Mouse (Mus musculus): ENCODE measurements around the gene Crygd. TPM values are rescaled to one million over a fixed set of nuclear protein-coding genes. Genes with fewer than 3 reads are reported as not detected.
"Not testable (repeated sequence)": the region's sequence is repeated elsewhere in the genome, so short reads cannot be mapped to it uniquely, and the experiment has no call there.

The Crygd gene
- total and polyA plus RNA-seq, 3 experiments: not detected

GRCm38 (mm10) chr1:65051696-65052095 is 11.6 kb downstream of the Crygd start:
- Histone ChIP-seq H3K4me2 (ENCODE audit: insufficient read depth, low read depth, poor library complexity, severe bottlenecking) (no peak overlapping the region), H3K36me3 (replicated peaks in 1 of 2; ENCODE audit: control insufficient read depth in 1 of 2, insufficient read depth in 1 of 2, low read length in 1 of 2) (no peaks in the 10 kb centered on the region), H3K4me3 (replicated peaks in 1 of 3; ENCODE audit: low read depth in 2 of 3, low read length in 2 of 3, poor library complexity in 1 of 3) (no peak overlapping the region), H3K9ac (ENCODE audit: insufficient read depth, low read depth) (no peak overlapping the region), H3K27me3 (replicated peaks) (no peaks in the 10 kb centered on the region), H3K9me3 (replicated peaks; ENCODE audit: low read length) (peaks cover 2% of the 10 kb centered on the region), H3K27ac (ENCODE audit: insufficient read depth, low read depth) (no peak overlapping the region), H3K4me1 (ENCODE audit: control insufficient read depth in 1 of 2, insufficient read depth in 2 of 2) (peaks cover 0 to 15% of the 10 kb centered on the region in 2 experiments; a peak in 3 of 4 replicates), H3K79me2 (replicated peaks; ENCODE audit: control insufficient read depth, extremely low read depth, insufficient read depth, poor library complexity, severe bottlenecking) (no peaks in the 10 kb centered on the region)
- in situ Hi-C loops (cut with MboI; ENCODE audit: low pct_ligation_motif_present, low pct_unique_long_range_greater_than_20kb, low sequenced_read_pairs) (no loop called here), dilution Hi-C loops (cut with MboI; ENCODE audit: extremely low pct_ligation_motif_present, extremely low pct_unique_long_range_greater_than_20kb, low sequenced_read_pairs) (no loop called here)
- TF ChIP-seq NRF1 (IDR thresholded peaks at IDR 0.05; ENCODE audit: low read depth, low read length) (no peak), E2F4 (IDR thresholded peaks at IDR 0.05; ENCODE audit: insufficient replicate concordance, low read depth, low read length) (no peak), USF2 (conservative IDR thresholded peaks at IDR 0.05; ENCODE audit: low read depth, low read length) (no peak), EP300 (IDR thresholded peaks at IDR 0.05; ENCODE audit: low read length) (no peak), MEF2A (IDR thresholded peaks at IDR 0.05; ENCODE audit: borderline replicate concordance, low read depth, low read length) (no peak), BHLHE40 (IDR thresholded peaks at IDR 0.05; ENCODE audit: low read depth, low read length) (no peak), CHD2 (IDR thresholded peaks at IDR 0.05; ENCODE audit: low read length) (no peak), TCF12 (IDR thresholded peaks at IDR 0.05; ENCODE audit: low read depth, low read length) (no peak), IRF4 (IDR thresholded peaks at IDR 0.05; ENCODE audit: low read depth, low read length) (no peak), GABPA (IDR thresholded peaks at IDR 0.05; ENCODE audit: insufficient replicate concordance, low read depth, low read length) (no peak), KAT2A (IDR thresholded peaks at IDR 0.05; ENCODE audit: insufficient replicate concordance, low read length) (no peak), CHD1 (IDR thresholded peaks at IDR 0.05; ENCODE audit: low read depth, low read length) (no peak), MYC (IDR thresholded peaks at IDR 0.05; ENCODE audit: low read depth, low read length) (no peak)
- peak; percentile 17 for DNase-seq (ENCODE audit: extremely low read depth)

- H3K27me3 ChIP-seq (replicated peaks); DNase-seq (ENCODE audit: extremely low read depth); H3K9me3 ChIP-seq (replicated peaks; ENCODE audit: low read length); H3K27ac ChIP-seq (ENCODE audit: insufficient read depth, low read depth); H3K4me2 ChIP-seq (ENCODE audit: insufficient read depth, low read depth, poor library complexity, severe bottlenecking); dilution Hi-C loops (cut with MboI; ENCODE audit: extremely low pct_ligation_motif_present, extremely low pct_unique_long_range_greater_than_20kb, low sequenced_read_pairs); H3K36me3 ChIP-seq (replicated peaks in 1 of 2; ENCODE audit: control insufficient read depth in 1 of 2, insufficient read depth in 1 of 2, low read length in 1 of 2); H3K4me3 ChIP-seq (replicated peaks in 1 of 3; ENCODE audit: low read depth in 2 of 3, low read length in 2 of 3, poor library complexity in 1 of 3); H3K9ac ChIP-seq (ENCODE audit: insufficient read depth, low read depth); in situ Hi-C loops (cut with MboI; ENCODE audit: low pct_ligation_motif_present, low pct_unique_long_range_greater_than_20kb, low sequenced_read_pairs); H3K79me2 ChIP-seq (replicated peaks; ENCODE audit: control insufficient read depth, extremely low read depth, insufficient read depth, poor library complexity, severe bottlenecking): not testable (repeated sequence)
- H3K4me1 ChIP-seq (ENCODE audit: control insufficient read depth in 1 of 2, insufficient read depth in 2 of 2): peaks cover 0 to 15% of the 10 kb centered on the region in 2 experiments; a peak in 3 of 4 replicates
These were observed 12.3 kb downstream of the Crygd start, which contains the start of gene Cryge for GRCm38 (mm10) chr1:65050952-65051351. Gene Cryge (minus strand): TSS chr1:65051149.

- no peak overlapping the region for H3K4me2 ChIP-seq (ENCODE audit: insufficient read depth, low read depth, poor library complexity, severe bottlenecking)
- no peak overlapping the region for H3K4me3 ChIP-seq (replicated peaks in 1 of 3; ENCODE audit: low read depth in 2 of 3, low read length in 2 of 3, poor library complexity in 1 of 3)
- H3K79me2 ChIP-seq (replicated peaks; ENCODE audit: control insufficient read depth, extremely low read depth, insufficient read depth, poor library complexity, severe bottlenecking): no peaks in the 10 kb centered on the region
- H3K4me1 ChIP-seq (ENCODE audit: control insufficient read depth in 1 of 2, insufficient read depth in 2 of 2): peaks cover 3 to 28% of the 10 kb centered on the region in 2 experiments; a peak in 3 of 4 replicates
- H3K9me3 ChIP-seq (replicated peaks; ENCODE audit: low read length): no peaks in the 10 kb centered on the region
- H3K9ac ChIP-seq (ENCODE audit: insufficient read depth, low read depth): no peak overlapping the region
- DNase-seq (ENCODE audit: extremely low read depth): no peak
- no peak overlapping the region for H3K27ac ChIP-seq (ENCODE audit: insufficient read depth, low read depth)
- dilution Hi-C loops (cut with MboI; ENCODE audit: extremely low pct_ligation_motif_present, extremely low pct_unique_long_range_greater_than_20kb, low sequenced_read_pairs): no loop called here
- no peaks in the 10 kb centered on the region for H3K36me3 ChIP-seq (replicated peaks in 1 of 2; ENCODE audit: control insufficient read depth in 1 of 2, insufficient read depth in 1 of 2, low read length in 1 of 2)
- TF ChIP-seq ZC3H11A (IDR thresholded peaks at IDR 0.05; ENCODE audit: low read depth, low read length): no peak
- TF ChIP-seq ETS1 (conservative IDR thresholded peaks at IDR 0.05; ENCODE audit: low read depth, low read length): no peak
- no peak for TF ChIP-seq E2F4 (IDR thresholded peaks at IDR 0.05; ENCODE audit: insufficient replicate concordance, low read depth, low read length)
- TF ChIP-seq ZMIZ1 (IDR thresholded peaks at IDR 0.05; ENCODE audit: low read depth, low read length): no peak
- TF ChIP-seq HCFC1 (IDR thresholded peaks at IDR 0.05; ENCODE audit: low read depth, low read length): no peak
- no peak for TF ChIP-seq MAX (IDR thresholded peaks at IDR 0.05; ENCODE audit: low read length)
- TF ChIP-seq SIN3A (IDR thresholded peaks at IDR 0.05; ENCODE audit: low read length): no peak
- TF ChIP-seq ELF1 (IDR thresholded peaks at IDR 0.05; ENCODE audit: low read depth, low read length): no peak
- no peak for TF ChIP-seq NRF1 (IDR thresholded peaks at IDR 0.05; ENCODE audit: low read depth, low read length)
- TF ChIP-seq SMC3 (IDR thresholded peaks at IDR 0.05; ENCODE audit: low read depth, low read length): no peak
- TF ChIP-seq CHD1 (IDR thresholded peaks at IDR 0.05; ENCODE audit: low read depth, low read length): no peak
- no peak for TF ChIP-seq JUN (IDR thresholded peaks at IDR 0.05; ENCODE audit: insufficient read depth, low read depth, low read length)
- no peak for TF ChIP-seq MEF2A (IDR thresholded peaks at IDR 0.05; ENCODE audit: borderline replicate concordance, low read depth, low read length)
- in situ Hi-C loops (cut with MboI; ENCODE audit: low pct_ligation_motif_present, low pct_unique_long_range_greater_than_20kb, low sequenced_read_pairs): no loop called here
- H3K27me3 ChIP-seq (replicated peaks): no peaks in the 10 kb centered on the region
These were observed 14.5 kb downstream of the Crygd start for GRCm38 (mm10) chr1:65048781-65049180.
